Mouse (Mus musculus) E14TG2a.4 (cell line): ENCODE data around the gene Rita1.

ENCODE experiments used
- CTCF ChIP-seq: conservative IDR thresholded peaks from 2 replicates; pipeline ENCODE4 v1.5.1; 2014; ENCODE audit warnings: low read length
- NANOG ChIP-seq: IDR thresholded peaks from 2 replicates; pipeline ENCODE4 v1.6.1; 2014; ENCODE audit warnings: borderline replicate concordance, low read length, mixed read lengths
- POU5F1 ChIP-seq: IDR thresholded peaks from 2 replicates; pipeline ENCODE4 v1.6.1; 2014; ENCODE audit warnings: low read length, borderline replicate concordance

- TF ChIP-seq CTCF, result peak; percentile 87
- no peak for TF ChIP-seq NANOG
- no peak for TF ChIP-seq POU5F1
These were observed 21.9 kb downstream of the Rita1 start for GRCm38 (mm10) chr5:120590356-120591010.
